ENCODE assay signal across 1 mouse cellular context in the genomic region with DNA sequence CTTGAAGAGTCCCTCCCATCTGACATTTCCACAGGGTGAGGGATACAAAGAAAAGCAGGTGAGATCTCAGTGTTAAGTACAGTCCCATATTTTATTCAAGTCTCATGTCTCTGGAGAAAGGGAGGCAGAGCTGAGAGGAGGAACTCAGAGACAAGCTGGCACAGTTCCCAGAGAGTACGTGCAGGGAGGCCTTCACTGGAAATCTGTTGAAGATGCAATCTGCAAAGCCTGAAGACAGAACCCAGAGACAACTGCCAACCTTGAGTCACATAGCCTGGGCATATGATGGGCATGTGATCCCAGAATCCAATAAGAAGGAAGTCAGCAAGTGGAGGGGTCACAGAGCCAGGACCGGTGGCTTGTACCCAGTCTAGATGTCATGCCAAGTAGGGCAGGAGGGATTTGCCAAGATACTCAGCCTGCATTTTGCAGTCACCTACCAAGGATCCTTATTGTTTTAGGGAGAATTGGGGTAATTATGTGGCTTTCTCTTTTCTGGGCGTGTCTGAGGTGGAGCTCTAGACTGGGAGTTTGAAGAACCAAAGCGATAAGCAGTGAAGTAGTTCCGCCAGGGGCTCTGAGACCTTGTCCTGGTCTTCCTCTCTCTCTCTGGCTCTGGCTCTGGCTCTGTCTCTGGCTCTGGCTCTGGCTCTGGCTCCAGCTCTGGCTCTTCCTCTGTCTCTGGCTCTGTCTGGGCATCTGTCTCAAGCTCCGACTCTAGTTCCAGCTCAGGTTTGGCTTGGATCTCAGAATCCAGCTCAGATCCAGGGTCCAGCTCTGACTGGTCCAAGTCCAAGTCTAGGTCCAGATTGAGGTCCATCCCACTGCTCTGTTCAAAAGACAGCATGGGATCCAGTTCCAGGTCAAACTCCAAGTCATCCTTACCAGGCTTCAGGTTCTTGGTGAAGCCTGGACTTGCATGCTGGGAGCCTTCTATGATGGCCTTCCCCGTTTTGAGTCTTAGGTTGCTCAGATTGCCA.
TF ChIP-seq lines count a peak whose summit lies in the region.

No protein-coding gene starts in this region.

TF ChIP-seq in MEL, 35 proteins besides CTCF, POLR2A, EP300 and RAD21:
- TF ChIP-seq GATA1 (IDR thresholded peaks at IDR 0.05; ENCODE audit: low read depth, low read length): peak; percentile 47; the same call in 1 of the 2 replicates
- 0 out of 2 replicates have a peak, but pooled peaks have one; percentile 41 for TF ChIP-seq HCFC1 (IDR thresholded peaks at IDR 0.05; ENCODE audit: low read depth, low read length)
- TF ChIP-seq ZMIZ1 (IDR thresholded peaks at IDR 0.05; ENCODE audit: low read depth, low read length): peak; percentile 58; the same call in 1 of the 2 replicates
- peak; percentile 61; the same call in 1 of the 2 replicates for TF ChIP-seq MYB (IDR thresholded peaks at IDR 0.05; ENCODE audit: low read depth, low read length)
- TF ChIP-seq MAX (IDR thresholded peaks at IDR 0.05; ENCODE audit: low read length): no peak
- TF ChIP-seq MEF2A (IDR thresholded peaks at IDR 0.05; ENCODE audit: extremely low read depth, insufficient replicate concordance, low read depth, low read length, poor library complexity, severe bottlenecking): no peak
- 0 out of 2 replicates have a peak, but pooled peaks have one; percentile 46 for TF ChIP-seq MYC (IDR thresholded peaks at IDR 0.05; ENCODE audit: low read depth, low read length)
- TF ChIP-seq MXI1 (IDR thresholded peaks at IDR 0.05; ENCODE audit: low read depth, low read length): peak; percentile 76
- TF ChIP-seq RCOR1 (IDR thresholded peaks at IDR 0.05; ENCODE audit: low read depth, low read length): peak; percentile 93
- no peak for TF ChIP-seq TAL1 (IDR thresholded peaks at IDR 0.05; ENCODE audit: low read length)
- TF ChIP-seq ELF1 (IDR thresholded peaks at IDR 0.05; ENCODE audit: low read depth, low read length): peak; percentile 51
- TF ChIP-seq SMC3 (IDR thresholded peaks at IDR 0.05; ENCODE audit: low read depth, low read length): no peak
- TF ChIP-seq NELFE (IDR thresholded peaks at IDR 0.05; ENCODE audit: low read depth, low read length): peak; percentile 50
- no peak for TF ChIP-seq GABPA (IDR thresholded peaks at IDR 0.05; ENCODE audit: low read depth, low read length)
- TF ChIP-seq ETS1 (IDR thresholded peaks at IDR 0.05; ENCODE audit: low read depth, low read length): peak; percentile 73
- TF ChIP-seq TCF12 (IDR thresholded peaks at IDR 0.05; ENCODE audit: low read depth, low read length): peak; percentile 63
- TF ChIP-seq MAFK (IDR thresholded peaks at IDR 0.05; ENCODE audit: borderline replicate concordance, low read depth, low read length): 0 out of 2 replicates have a peak, but pooled peaks have one; percentile 33
- TF ChIP-seq CHD1 (IDR thresholded peaks at IDR 0.05; ENCODE audit: low read depth, low read length): 0 out of 2 replicates have a peak, but pooled peaks have one; percentile 47
- TF ChIP-seq E2F4 (IDR thresholded peaks at IDR 0.05; ENCODE audit: borderline replicate concordance, low read depth, low read length): no peak
- TF ChIP-seq ZNF384 (IDR thresholded peaks at IDR 0.05; ENCODE audit: low read depth, low read length): no peak
- TF ChIP-seq ZC3H11A (IDR thresholded peaks at IDR 0.05; ENCODE audit: low read depth, low read length): no peak
- TF ChIP-seq ZKSCAN1 (IDR thresholded peaks at IDR 0.05; ENCODE audit: low read depth, low read length): no peak
- peak; percentile 73 for TF ChIP-seq SIN3A (IDR thresholded peaks at IDR 0.05; ENCODE audit: low read length)
- no peak for TF ChIP-seq USF2 (IDR thresholded peaks at IDR 0.05; ENCODE audit: borderline replicate concordance in 1 of 2, insufficient read depth in 1 of 2, low read depth in 1 of 2, low read length in 2 of 2)
- TF ChIP-seq BHLHE40 (IDR thresholded peaks at IDR 0.05; ENCODE audit: borderline replicate concordance, low read depth, low read length): peak; percentile 96
- peak; percentile 81 for TF ChIP-seq USF1 (IDR thresholded peaks at IDR 0.05; ENCODE audit: low read depth, low read length)
- peak; percentile 16; the same call in 1 of the 2 replicates for TF ChIP-seq TBP (IDR thresholded peaks at IDR 0.05; ENCODE audit: low read depth, low read length)
- TF ChIP-seq UBTF (IDR thresholded peaks at IDR 0.05; ENCODE audit: borderline replicate concordance, insufficient read depth, low read depth, low read length): no peak
